Mouse (Mus musculus) testis, postnatal 14 days (tissue): ENCODE results near the gene Klk15.
"Not testable (repeated sequence)": the region's sequence is repeated elsewhere in the genome, so short reads cannot be mapped to it uniquely, and the experiment has no call there.

Experiments used
- DNase-seq: peaks from one replicate; pipeline ENCODE4 v3.0.0; 2021; ENCODE audit warnings: low spot score

Klk15 gene

DNA sequence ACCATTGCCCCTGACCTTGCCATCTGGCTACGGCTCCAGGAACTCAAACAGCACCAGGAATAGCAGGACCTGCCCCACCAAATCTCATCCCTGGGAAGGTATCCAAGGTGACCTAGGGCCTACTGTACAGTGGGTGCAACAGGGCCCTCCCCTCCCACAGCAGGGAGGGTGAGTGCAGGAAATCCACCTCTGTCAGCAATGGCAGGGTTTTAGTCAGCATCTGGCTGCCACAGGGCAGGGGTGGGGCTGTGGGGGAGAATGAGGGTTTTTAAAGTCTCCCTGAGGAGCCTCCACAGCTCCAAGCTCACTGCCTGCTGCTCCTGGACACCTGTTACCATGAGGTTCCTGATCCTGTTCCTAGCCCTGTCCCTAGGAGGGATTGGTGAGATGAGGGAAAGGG, 42.2 kb downstream of the Klk15 start, which contains the start of gene Klk1b9:
Klk1b9 (plus strand) TSS at position 301 of the 400 bp plus-strand sequence.
- not testable (repeated sequence) for DNase-seq

GRCm38 (mm10) chr7:43985657-43986056, 52.1 kb downstream of the Klk15 start:
- DNase-seq: no peak
